Mouse (Mus musculus): ENCODE measurements around the gene Eomes. TPM values are rescaled to one million over a fixed set of nuclear protein-coding genes. Genes with fewer than 3 reads are reported as not detected.
A peak's percentile ranks its signal among the peaks of the same experiment; 100 is the strongest.

The Eomes gene
- total RNA-seq, 2 experiments from 2014 or later = not detected

GRCm38 (mm10) chr9:118520011-118520410, 42.0 kb downstream of the Eomes start:
- peak; percentile 59 for DNase-seq

- no peak for DNase-seq
These were observed 42.8 kb downstream of the Eomes start for GRCm38 (mm10) chr9:118520858-118521257.

GRCm38 (mm10) chr9:118521659-118522058, 43.6 kb downstream of the Eomes start:
- DNase-seq = no peak

GRCm38 (mm10) chr9:118523738-118524137, 45.7 kb downstream of the Eomes start:
- DNase-seq = no peak

GRCm38 (mm10) chr9:118527056-118527455, 49.0 kb downstream of the Eomes start:
- no peak for DNase-seq

GRCm38 (mm10) chr9:118529783-118530182, 51.8 kb downstream of the Eomes start:
- DNase-seq = no peak

- DNase-seq = no peak
These were observed 52.7 kb downstream of the Eomes start for GRCm38 (mm10) chr9:118530679-118531078.

GRCm38 (mm10) chr9:118532516-118533205, 54.6 kb downstream of the Eomes start:
- no peak for DNase-seq

Other genes starting within 250 kb of the Eomes start
- gene Golga4, start 28.1 kb downstream of the Eomes start, total RNA-seq (2021) = 100 to 1,000 TPM; 243 to 283 TPM
- 1 to 10 TPM; 6.9 to 8.3 TPM for gene Itga9, start 128.5 kb downstream of the Eomes start, total RNA-seq (2021)

Measured in gastrocnemius, postnatal 25 days (tissue).